Mouse (Mus musculus): ENCODE results near the gene Sirt4. TPM values are rescaled to one million over a fixed set of nuclear protein-coding genes. Genes with fewer than 3 reads are reported as not detected.

The Sirt4 gene
- polyA plus RNA-seq, 1 experiment from 2014 or later, result 6.5 TPM

DNA sequence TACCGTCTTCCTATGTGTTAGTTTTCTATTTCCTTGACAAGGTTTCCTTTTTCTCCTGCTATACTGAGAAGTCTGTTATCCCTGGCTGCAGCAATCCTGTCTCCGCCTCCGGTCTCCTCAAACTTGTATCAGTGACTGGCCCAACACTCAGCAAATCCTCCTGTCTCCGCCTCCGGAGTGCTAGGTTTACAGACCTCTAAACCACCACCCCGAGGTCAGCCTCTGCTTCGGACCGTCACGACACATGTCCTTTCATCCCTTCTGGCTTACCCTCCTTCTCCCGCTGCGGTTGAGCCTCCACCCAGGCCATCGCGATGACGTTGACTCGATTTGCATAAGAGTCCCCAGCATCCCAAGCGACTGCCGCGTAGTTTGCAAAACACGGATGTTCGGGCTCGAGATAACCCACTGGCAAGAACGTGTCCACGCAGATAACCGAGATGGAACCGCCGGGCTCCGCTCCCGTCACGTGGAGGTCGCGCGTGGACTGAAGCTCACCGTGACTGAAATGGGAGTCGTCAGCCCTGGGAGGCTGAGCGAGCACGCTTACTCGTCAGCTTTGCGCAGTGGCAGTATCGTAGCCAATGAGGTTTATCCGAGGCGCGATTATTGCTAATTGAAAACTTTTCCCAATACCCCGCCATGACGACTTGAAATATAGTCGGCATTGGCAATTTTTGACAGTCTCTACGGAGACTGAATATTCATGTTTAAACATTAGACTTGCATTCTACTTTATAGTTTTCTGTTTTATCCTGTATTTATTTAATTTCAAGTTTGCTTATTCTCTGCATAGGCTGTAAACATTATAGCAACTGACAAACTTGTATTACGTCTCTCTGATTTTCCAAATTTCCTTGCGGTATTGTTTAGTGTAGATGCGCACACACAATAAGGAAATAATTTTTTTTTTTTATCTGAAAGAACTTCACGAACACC lies 5.4 kb upstream of the Sirt4 start:
- H3K4me2 ChIP-seq (ENCODE audit: low read depth, low read length), result peak overlapping the region; percentile 88

DNA sequence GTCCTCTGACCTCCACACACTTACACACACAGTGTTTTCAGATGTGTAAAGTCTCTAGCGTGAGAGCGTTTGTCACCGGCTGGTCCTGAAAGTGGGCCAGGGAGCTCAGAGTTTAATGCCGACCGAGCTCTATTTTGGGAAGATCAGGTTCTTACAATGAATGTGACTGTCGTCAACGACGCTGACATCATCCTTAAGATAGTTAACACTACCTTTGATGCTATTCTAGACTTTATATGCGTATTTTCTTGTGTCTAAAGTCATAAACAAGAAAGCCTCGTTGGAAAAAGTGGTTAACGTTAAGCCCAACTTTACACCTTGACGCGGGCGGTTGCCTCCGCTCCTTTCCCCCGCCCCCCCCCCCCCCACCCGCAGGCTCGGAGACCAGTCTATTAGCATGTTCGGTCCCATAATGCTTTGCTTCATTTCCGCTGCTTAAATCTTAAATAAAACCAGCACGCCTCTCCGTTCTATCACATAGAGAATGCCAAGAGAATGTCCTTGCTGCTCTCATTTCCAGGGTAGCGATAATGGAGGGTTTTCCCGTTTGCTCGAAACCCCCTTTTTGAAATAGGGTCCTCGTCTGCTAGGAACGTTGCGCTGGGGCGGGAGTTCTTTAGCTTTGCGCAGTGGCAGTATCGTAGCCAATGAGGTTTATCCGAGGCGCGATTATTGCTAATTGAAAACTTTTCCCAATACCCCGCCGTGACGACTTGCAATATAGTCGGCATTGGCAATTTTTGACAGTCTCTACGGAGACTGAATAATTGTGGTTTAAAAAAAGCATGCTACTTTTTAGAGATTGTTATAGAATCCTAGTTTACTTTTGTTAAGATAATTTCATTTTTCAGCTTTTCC lies 4.5 kb upstream of the Sirt4 start:
- peak overlapping the region; percentile 58 for H3K4me3 ChIP-seq (ENCODE audit: low read depth, low read length)
- H3K4me2 ChIP-seq (ENCODE audit: low read depth, low read length), result peak overlapping the region; percentile 88
- ATAC-seq (ENCODE audit: low read depth), result peak; percentile 73
- H3K4me1 ChIP-seq (ENCODE audit: control insufficient read depth, low read depth, low read length), result peaks cover 34% of the 10 kb centered on the region
- under 1% methylated on average over 39 of the region's 39 CpGs for WGBS (ENCODE audit: insufficient replicate concordance)
- H3K27me3 ChIP-seq (ENCODE audit: control insufficient read depth, insufficient read depth, low read depth, low read length), result no peaks in the 10 kb centered on the region
- peak overlapping the region; percentile 87 for H3K9ac ChIP-seq (ENCODE audit: low read depth, low read length)
- no peaks in the 10 kb centered on the region for H3K9me3 ChIP-seq (replicated peaks; ENCODE audit: control insufficient read depth, low read length)
- peak overlapping the region; percentile 100 for H3K27ac ChIP-seq (ENCODE audit: low read length)
- H3K36me3 ChIP-seq (ENCODE audit: control insufficient read depth, insufficient read depth), result no peaks in the 10 kb centered on the region

More for the DNA sequence above, 5.4 kb upstream of the Sirt4 start:
- Histone ChIP-seq H3K4me1 (ENCODE audit: control insufficient read depth, low read depth, low read length) (peaks cover 29% of the 10 kb centered on the region), H3K27me3 (ENCODE audit: control insufficient read depth, insufficient read depth, low read depth, low read length) (no peaks in the 10 kb centered on the region), H3K36me3 (ENCODE audit: control insufficient read depth, insufficient read depth) (no peaks in the 10 kb centered on the region), H3K9ac (ENCODE audit: low read depth, low read length) (peak overlapping the region; percentile 87), H3K27ac (ENCODE audit: low read length) (peak overlapping the region; percentile 100), H3K9me3 (replicated peaks; ENCODE audit: control insufficient read depth, low read length) (no peaks in the 10 kb centered on the region), H3K4me3 (ENCODE audit: low read depth, low read length) (peak overlapping the region; percentile 58)
- under 1% methylated on average over 50 of the region's 50 CpGs for WGBS (ENCODE audit: insufficient replicate concordance)
- peak; percentile 80 for ATAC-seq (ENCODE audit: low read depth)

DNA sequence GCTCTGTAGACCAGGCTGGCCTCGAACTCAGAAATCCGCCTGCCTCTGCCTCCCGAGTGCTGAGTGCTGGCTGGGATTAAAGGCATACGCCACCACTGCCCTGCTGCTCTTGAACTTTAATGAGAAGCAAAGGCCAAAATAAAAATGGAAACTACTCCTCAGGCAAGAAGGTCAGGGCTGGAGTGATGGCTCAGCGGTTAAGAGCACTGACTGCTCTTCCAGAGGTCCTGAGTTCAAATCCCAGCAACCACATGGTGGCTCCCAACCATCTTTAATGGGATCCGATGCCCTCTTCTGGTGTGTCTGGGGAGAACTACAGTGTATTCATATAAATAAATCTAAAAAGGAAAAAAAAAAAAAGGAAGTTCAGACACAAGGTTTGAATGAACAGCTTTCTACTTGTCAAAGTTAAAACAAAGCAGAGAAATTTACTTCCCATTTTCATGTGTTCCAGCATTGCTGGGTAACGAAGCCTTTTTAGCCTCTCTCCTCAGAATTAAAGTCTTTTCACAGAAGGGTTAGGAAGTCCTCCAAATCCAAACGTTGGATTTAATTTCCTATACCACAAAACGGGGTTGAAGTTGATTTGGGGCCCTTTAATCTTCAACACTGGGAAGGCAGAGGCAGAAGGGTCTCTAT lies 3.5 kb upstream of the Sirt4 start:
- peaks cover 38% of the 10 kb centered on the region for H3K4me1 ChIP-seq (ENCODE audit: control insufficient read depth, low read depth, low read length)
- no peaks in the 10 kb centered on the region for H3K9me3 ChIP-seq (replicated peaks; ENCODE audit: control insufficient read depth, low read length)
- H3K27ac ChIP-seq (ENCODE audit: low read length), result 0 out of 2 replicates have a peak overlapping the region, but pooled peaks have one; percentile 100
- no peak overlapping the region for H3K4me3 ChIP-seq (ENCODE audit: low read depth, low read length)
- 54% methylated on average over 9 of the region's 9 CpGs for WGBS (ENCODE audit: insufficient replicate concordance)
- H3K4me2 ChIP-seq (ENCODE audit: low read depth, low read length), result peak overlapping the region; percentile 88
- no peak for ATAC-seq (ENCODE audit: low read depth)
- peak overlapping the region; percentile 87 for H3K9ac ChIP-seq (ENCODE audit: low read depth, low read length)
- no peaks in the 10 kb centered on the region for H3K27me3 ChIP-seq (ENCODE audit: control insufficient read depth, insufficient read depth, low read depth, low read length)
- no peaks in the 10 kb centered on the region for H3K36me3 ChIP-seq (ENCODE audit: control insufficient read depth, insufficient read depth)

DNA sequence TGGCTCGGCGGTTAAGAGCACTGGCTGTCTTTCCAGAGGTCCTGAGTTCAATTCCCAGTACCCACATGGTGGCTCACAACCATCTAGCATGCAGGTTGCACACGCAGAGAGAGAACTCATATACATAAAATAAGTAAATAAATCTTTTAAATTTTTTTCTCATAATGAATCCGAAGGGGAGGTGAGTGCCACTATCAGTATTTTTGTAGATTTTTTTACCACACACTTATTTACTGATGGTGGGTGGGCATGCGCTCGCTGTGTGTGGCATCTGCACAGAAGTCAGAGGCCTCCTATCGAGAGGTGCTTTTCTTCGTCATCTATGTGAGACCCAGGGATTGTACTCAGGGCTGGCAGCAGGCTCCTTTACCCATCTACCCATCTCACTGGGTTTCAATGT lies 2.8 kb upstream of the Sirt4 start:
- no peak overlapping the region for H3K4me2 ChIP-seq (ENCODE audit: low read depth, low read length)
- H3K27ac ChIP-seq (ENCODE audit: low read length), result no peak overlapping the region
- ATAC-seq (ENCODE audit: low read depth), result no peak
- no peaks in the 10 kb centered on the region for H3K27me3 ChIP-seq (ENCODE audit: control insufficient read depth, insufficient read depth, low read depth, low read length)
- WGBS (ENCODE audit: insufficient replicate concordance), result 77% methylated on average over 8 of the region's 8 CpGs
- H3K4me1 ChIP-seq (ENCODE audit: control insufficient read depth, low read depth, low read length), result peaks cover 38% of the 10 kb centered on the region
- no peak overlapping the region for H3K9ac ChIP-seq (ENCODE audit: low read depth, low read length)
- no peaks in the 10 kb centered on the region for H3K36me3 ChIP-seq (ENCODE audit: control insufficient read depth, insufficient read depth)
- H3K4me3 ChIP-seq (ENCODE audit: low read depth, low read length), result no peak overlapping the region
- H3K9me3 ChIP-seq (replicated peaks; ENCODE audit: control insufficient read depth, low read length), result no peaks in the 10 kb centered on the region

DNA sequence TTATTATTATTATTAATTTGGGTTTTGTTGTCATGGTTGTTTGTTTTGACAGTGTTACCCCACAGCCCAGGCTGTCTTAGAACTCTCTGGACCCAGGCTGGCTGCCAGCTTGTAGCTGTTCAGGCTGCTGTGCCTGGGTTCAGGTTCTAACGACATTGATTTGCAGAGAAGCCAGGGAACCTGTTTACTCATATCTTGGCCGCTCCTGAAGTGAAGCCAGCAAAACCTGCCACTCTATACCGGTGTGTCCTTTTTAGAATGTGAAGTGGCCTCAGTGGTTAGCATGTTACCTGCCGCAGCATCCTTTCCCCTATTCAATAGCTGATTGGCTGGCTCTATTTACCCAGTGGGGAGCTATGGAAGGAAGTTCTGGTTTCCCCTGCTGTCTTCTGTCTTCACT lies 2.2 kb upstream of the Sirt4 start:
- no peaks in the 10 kb centered on the region for H3K9me3 ChIP-seq (replicated peaks; ENCODE audit: control insufficient read depth, low read length)
- no peaks in the 10 kb centered on the region for H3K27me3 ChIP-seq (ENCODE audit: control insufficient read depth, insufficient read depth, low read depth, low read length)
- H3K4me2 ChIP-seq (ENCODE audit: low read depth, low read length), result no peak overlapping the region
- no peaks in the 10 kb centered on the region for H3K36me3 ChIP-seq (ENCODE audit: control insufficient read depth, insufficient read depth)
- peaks cover 32% of the 10 kb centered on the region for H3K4me1 ChIP-seq (ENCODE audit: control insufficient read depth, low read depth, low read length)
- H3K9ac ChIP-seq (ENCODE audit: low read depth, low read length), result no peak overlapping the region
- H3K4me3 ChIP-seq (ENCODE audit: low read depth, low read length), result no peak overlapping the region
- H3K27ac ChIP-seq (ENCODE audit: low read length), result no peak overlapping the region
- 48% methylated on average over 4 of the region's 4 CpGs for WGBS (ENCODE audit: insufficient replicate concordance)
- ATAC-seq (ENCODE audit: low read depth), result no peak

DNA sequence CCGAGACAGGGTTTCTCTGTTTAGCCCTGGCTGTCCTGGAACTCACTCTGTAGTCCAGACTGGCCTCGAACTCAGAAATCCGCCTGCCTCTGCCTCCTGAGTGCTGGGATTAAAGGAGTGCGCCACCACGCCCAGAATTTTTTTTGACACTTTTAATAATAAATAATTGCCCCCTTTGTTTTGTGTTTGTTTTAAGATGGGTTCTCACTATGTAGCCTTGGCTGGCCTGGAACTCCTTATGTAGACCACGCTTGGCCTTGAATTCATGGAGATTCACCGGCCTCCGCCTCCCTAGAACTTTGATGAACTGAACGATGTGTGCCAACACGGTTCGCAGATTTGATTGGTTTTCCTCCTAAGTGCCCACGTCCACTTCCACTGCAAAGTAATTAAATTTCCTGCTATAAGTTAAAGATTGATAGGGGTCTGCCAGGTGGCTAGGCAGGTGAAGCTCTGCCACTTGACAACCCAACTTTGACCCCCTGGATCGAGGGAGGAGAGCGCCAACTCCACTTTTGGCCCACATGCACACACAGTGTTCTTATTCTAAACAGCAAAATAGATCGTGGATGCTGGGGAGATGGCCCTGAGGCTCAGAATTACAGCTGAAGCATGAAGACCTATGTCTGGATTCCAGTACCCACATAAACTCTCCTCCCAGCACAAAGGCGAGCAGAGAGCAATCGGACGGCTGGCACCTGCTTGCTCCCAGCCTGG lies 1.1 kb upstream of the Sirt4 start:
- Histone ChIP-seq H3K36me3 (ENCODE audit: control insufficient read depth, insufficient read depth) (no peaks in the 10 kb centered on the region), H3K4me1 (ENCODE audit: control insufficient read depth, low read depth, low read length) (peaks cover 22% of the 10 kb centered on the region), H3K4me2 (ENCODE audit: low read depth, low read length) (no peak overlapping the region), H3K9ac (ENCODE audit: low read depth, low read length) (no peak overlapping the region), H3K27me3 (ENCODE audit: control insufficient read depth, insufficient read depth, low read depth, low read length) (no peaks in the 10 kb centered on the region), H3K27ac (ENCODE audit: low read length) (no peak overlapping the region), H3K9me3 (replicated peaks; ENCODE audit: control insufficient read depth, low read length) (no peaks in the 10 kb centered on the region), H3K4me3 (ENCODE audit: low read depth, low read length) (no peak overlapping the region)
- WGBS (ENCODE audit: insufficient replicate concordance), result 78% methylated on average over 18 of the region's 18 CpGs
- no peak for ATAC-seq (ENCODE audit: low read depth)

DNA sequence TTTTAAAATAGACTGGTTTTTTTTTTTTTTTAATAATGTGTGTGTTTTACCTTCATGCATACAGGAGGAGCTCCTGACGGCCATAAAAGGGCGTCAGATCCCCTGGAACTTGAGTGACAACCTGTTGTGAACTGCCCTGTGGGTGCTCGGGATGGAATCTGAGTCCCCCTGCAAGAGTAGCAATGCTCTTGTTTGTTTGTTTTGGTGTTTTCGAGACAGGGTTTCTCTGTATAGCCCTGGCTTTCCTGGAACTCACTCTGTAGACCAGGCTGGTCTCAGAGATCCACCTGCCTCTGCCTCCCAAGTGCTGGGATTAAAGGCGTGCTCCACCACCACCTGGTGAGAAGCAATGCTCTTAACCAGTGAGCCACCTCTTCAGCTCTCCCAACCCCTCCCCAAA lies 471 bp upstream of the Sirt4 start:
- Histone ChIP-seq H3K9ac (ENCODE audit: low read depth, low read length) (peak overlapping the region; percentile 74), H3K9me3 (replicated peaks; ENCODE audit: control insufficient read depth, low read length) (no peaks in the 10 kb centered on the region), H3K4me3 (ENCODE audit: low read depth, low read length) (peak overlapping the region; percentile 59), H3K27ac (ENCODE audit: low read length) (no peak overlapping the region; the same call in 1 of the 2 replicates), H3K4me1 (ENCODE audit: control insufficient read depth, low read depth, low read length) (peaks cover 20% of the 10 kb centered on the region), H3K36me3 (ENCODE audit: control insufficient read depth, insufficient read depth) (no peaks in the 10 kb centered on the region), H3K4me2 (ENCODE audit: low read depth, low read length) (peak overlapping the region; percentile 73), H3K27me3 (ENCODE audit: control insufficient read depth, insufficient read depth, low read depth, low read length) (no peaks in the 10 kb centered on the region)
- ATAC-seq (ENCODE audit: low read depth), result no peak
- 61% methylated on average over 5 of the region's 5 CpGs for WGBS (ENCODE audit: insufficient replicate concordance)

DNA sequence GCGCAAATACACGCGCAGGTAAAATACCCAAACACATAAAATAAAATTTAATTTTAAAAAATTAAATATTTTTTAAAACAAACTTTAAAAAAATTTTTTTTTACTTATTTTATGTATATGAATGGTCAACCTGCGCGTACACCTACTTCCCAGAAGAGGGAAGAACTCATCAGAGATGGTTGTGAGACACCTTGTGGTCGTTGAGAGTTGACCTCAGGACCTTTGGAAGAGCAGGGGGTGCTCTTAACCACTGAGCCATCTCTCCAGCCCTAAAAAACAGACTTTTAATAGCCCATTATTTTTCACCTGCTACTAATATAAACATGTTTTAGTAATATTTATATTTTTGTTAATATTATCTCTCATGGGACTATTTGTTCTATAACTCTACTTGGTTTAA lies 1.1 kb downstream of the Sirt4 start:
- 51% methylated on average over 6 of the region's 6 CpGs for WGBS (ENCODE audit: insufficient replicate concordance)
- Histone ChIP-seq H3K4me1 (ENCODE audit: control insufficient read depth, low read depth, low read length) (peaks cover 10% of the 10 kb centered on the region), H3K4me3 (ENCODE audit: low read depth, low read length) (no peak overlapping the region), H3K27me3 (ENCODE audit: control insufficient read depth, insufficient read depth, low read depth, low read length) (no peaks in the 10 kb centered on the region), H3K9me3 (replicated peaks; ENCODE audit: control insufficient read depth, low read length) (no peaks in the 10 kb centered on the region), H3K9ac (ENCODE audit: low read depth, low read length) (no peak overlapping the region), H3K27ac (ENCODE audit: low read length) (no peak overlapping the region), H3K4me2 (ENCODE audit: low read depth, low read length) (no peak overlapping the region), H3K36me3 (ENCODE audit: control insufficient read depth, insufficient read depth) (no peaks in the 10 kb centered on the region)
- no peak for ATAC-seq (ENCODE audit: low read depth)

All from liver, embryonic 16.5 days (tissue).